Mouse (Mus musculus) bone marrow macrophage, adult 2 months (primary cell): ENCODE results near the gene Emilin2.

Experiments used
- CTCF ChIP-seq: IDR thresholded peaks from 2 replicates; pipeline ENCODE4 v1.5.1; 2012; ENCODE audit warnings: low read depth, mild to moderate bottlenecking, low read length, moderate library complexity
- POLR2A ChIP-seq: IDR thresholded peaks from 2 replicates; pipeline ENCODE4 v1.6.1; 2012; ENCODE audit warnings: mild to moderate bottlenecking, low read depth, low read length, borderline replicate concordance

GRCm38 (mm10) chr17:71225091-71225490 lies 86.7 kb downstream of the Emilin2 start:
- TF ChIP-seq POLR2A: no peak
- TF ChIP-seq CTCF: 0 out of 2 replicates have a peak, but pooled peaks have one; percentile 27
